Mouse (Mus musculus): ENCODE results near the gene Rnf19b.

The Rnf19b gene

GRCm38 (mm10) chr4:129034706-129035660 lies 23.1 kb upstream of the Rnf19b start:
- no peak for DNase-seq (ENCODE audit: low read depth, low spot score)

GRCm38 (mm10) chr4:129035851-129036445 lies 22.1 kb upstream of the Rnf19b start:
- no peak for DNase-seq (ENCODE audit: low read depth, low spot score)

- DNase-seq (ENCODE audit: low read depth, low spot score), result no peak
These were observed 10.2 kb upstream of the Rnf19b start for GRCm38 (mm10) chr4:129047721-129048421.

DNA sequence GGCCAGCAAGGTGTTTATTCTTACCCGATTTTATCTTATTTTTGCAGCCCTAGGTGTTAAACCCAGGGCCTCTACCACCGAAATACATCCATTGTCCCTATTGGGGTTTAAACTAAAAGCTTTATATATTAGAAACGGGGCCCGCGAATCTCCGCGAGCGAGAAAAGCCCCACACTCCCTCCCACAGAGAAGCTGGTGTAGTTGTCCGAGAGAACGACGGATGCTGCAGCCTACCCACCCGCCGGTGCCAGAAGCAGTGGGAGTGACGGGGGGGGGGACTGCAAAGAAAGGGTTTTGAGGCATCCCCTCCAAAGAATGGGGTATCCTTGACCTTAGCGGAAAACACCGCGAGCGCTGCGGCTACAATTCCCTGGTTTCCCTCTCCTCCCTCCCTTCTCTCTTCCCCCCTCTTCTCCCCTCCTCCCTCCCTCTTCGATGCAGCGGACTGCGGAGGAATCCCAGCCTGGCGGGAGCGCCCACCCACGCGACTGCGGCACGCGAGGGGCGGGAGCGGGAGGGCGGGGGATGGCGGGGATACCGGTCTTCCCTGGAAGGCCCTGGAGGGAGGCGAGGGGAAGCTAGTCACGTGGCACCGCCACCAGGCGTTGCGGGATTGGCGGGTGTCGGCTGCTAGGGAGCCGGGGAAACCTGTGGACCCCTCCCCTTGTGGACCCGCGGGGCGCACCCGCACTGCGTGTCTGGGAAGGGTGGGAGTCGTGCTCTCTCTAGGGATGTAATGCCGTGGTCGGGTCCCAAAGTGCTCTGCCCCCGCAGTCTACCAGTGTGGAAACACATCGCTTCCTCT lies 9.4 kb upstream of the Rnf19b start:
- no peak for DNase-seq (ENCODE audit: low read depth, low spot score)

GRCm38 (mm10) chr4:129049306-129050011 lies 8.6 kb upstream of the Rnf19b start:
- no peak for DNase-seq (ENCODE audit: low read depth, low spot score)

DNA sequence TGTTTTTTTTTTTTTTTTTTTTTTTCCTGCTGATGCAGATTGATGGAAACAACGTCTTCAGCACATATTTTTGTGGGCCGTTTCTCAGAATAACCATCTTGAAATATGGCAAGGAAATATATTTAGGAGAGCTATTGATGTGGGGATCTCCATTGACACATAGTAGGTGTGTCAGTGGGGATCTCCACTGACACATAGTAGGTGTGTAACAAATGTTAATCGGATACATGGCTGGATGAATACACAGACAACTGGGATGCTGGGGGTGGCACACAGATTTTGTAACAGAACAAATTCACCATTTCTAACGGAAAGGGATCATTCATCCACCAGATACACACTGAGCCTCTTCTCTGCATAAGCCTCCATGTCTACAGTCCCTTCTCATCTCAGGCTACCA lies 7.7 kb upstream of the Rnf19b start:
- no peak for DNase-seq (ENCODE audit: low read depth, low spot score)

DNA sequence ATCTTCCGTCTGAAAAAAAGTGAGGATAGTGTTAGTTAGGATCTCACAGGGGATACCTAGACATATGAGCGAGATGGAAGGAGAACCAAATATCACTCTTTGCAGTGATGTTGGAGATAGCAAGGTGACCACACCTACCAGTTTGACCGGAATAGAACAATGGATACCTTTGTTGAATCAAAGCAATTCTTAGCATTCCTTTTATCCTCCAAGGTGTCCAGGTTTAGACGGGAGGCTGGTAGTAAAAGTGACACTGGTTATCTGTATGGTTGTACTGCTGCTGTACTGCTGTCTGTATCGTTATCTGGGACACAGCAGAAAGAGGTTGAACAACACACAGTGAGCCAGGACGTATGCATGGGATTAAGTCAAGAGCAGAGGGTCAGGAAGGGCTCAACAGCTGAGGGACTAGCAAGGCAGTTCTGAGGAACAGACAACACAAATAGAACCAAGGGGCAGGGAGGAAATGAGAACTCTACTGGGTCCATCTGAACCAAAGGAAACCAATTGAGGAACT lies 7.1 kb upstream of the Rnf19b start:
- no peak for DNase-seq (ENCODE audit: low read depth, low spot score)

DNA sequence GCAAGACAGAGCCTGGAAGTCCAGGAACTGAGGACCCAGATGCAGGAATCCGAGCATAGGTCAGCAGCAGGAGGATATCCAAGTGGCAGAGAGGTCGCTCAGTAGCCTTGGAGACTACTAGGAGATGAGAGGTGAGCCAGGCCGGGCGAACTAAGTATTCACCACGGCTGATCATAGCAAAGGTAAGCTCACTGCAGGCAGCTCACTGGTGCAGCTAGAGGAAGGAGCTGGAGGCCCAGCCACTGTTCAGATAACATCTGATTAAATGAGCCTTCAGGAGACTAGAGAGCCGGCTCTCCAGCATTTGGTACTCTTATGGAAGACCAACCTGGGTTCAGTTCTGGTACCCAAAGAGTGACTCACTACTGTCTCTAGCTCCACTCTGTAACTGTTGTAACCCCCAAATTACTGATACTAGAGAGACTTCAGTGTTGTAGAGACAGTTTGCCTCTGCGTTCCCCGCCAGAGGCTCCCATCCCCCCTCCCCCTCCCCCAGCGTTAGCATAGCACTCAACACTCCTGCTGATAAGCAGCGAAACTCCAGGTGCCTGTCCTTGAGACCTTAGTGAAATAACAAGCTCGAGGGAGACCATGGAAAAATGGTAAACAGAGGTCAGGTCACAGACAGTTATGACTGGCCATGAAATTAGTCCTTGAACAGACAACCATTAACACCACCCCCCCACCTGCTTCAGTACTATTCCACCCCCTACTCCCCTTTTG lies 6.4 kb upstream of the Rnf19b start:
- DNase-seq (ENCODE audit: low read depth, low spot score), result no peak

GRCm38 (mm10) chr4:129054757-129055156 lies 3.3 kb upstream of the Rnf19b start:
- DNase-seq (ENCODE audit: low read depth, low spot score), result no peak

- DNase-seq (ENCODE audit: low read depth, low spot score), result no peak
These were observed 2.5 kb upstream of the Rnf19b start for GRCm38 (mm10) chr4:129055562-129055961.

DNA sequence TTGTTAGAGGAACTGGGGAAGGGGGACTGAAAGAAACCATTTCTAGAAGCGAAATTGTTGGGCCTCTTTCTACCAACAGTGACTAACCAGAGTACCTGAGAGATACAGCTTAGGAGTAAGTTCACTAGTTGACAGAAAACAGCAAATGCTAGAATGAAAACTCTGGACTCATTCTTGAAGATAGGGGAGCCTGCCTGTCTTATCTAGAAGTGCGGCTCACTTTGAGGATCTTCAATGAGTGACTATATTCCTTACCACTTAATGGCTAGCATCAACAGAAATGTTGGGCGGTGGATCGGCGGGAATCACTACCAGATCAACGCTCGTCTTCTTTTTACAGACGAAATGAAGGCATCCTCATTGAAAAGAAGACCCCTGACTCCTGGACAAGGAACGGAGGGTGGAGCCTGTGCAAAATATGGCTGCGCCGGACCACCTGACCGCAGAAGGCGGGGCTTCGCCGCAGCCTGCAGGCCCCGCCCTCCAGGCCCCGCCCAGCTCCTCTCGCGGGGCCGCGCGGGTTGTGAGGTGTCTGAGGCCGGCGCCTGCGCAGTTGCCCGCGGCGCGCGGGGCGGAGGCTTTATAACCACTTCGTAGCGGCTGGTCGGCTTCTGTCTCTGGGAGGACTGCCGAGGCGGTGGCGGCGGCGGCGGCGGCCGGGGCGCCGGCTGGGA lies 401 bp upstream of the Rnf19b start:
- peak; percentile 88 for DNase-seq (ENCODE audit: low read depth, low spot score)

- no peak for DNase-seq (ENCODE audit: low read depth, low spot score)
These were observed 1.1 kb downstream of the Rnf19b start for GRCm38 (mm10) chr4:129059125-129059551.

- DNase-seq (ENCODE audit: low read depth, low spot score), result no peak
These were observed 1.9 kb downstream of the Rnf19b start for GRCm38 (mm10) chr4:129059922-129060321.

- DNase-seq (ENCODE audit: low read depth, low spot score), result no peak
These were observed 3.4 kb downstream of the Rnf19b start for GRCm38 (mm10) chr4:129061486-129061885.

DNA sequence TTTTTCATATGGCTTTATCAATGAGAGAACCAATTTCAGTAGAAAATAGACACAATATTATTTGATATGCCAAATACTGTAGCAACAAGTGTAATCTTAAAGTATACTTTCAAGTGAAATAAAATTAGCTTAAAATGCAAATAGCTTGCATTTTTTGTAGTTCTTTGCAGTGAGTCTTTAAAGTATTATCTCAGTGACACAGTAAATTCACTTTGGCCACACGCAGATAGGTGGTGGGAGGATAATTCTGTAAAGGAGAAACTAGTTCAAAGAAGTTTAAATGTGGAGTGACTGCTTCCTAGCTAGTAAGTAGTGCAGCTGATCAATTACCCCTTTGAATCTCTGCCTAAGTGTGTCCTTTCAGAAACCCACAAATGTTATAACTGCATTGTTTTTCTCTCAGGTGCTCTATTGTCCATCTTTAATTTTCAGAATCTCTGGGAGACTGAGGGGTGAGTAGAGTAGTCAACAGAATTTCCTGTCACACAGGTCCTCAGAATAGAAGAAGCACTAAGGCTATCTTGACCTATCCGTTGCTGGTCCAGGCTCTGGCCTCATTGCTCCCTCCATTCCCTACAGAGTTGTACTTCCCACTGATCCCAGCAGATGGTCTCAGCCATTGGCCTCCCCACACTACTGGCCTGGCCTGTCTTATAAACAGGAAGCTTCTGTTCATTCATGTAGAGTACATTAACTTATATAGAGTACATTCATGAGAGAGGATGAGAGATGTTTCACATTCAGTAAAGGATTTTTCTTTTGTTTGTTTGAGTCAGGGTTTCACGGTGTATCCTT lies 4.4 kb downstream of the Rnf19b start:
- DNase-seq (ENCODE audit: low read depth, low spot score), result no peak

GRCm38 (mm10) chr4:129065688-129066236 lies 7.7 kb downstream of the Rnf19b start:
- no peak for DNase-seq (ENCODE audit: low read depth, low spot score)

DNA sequence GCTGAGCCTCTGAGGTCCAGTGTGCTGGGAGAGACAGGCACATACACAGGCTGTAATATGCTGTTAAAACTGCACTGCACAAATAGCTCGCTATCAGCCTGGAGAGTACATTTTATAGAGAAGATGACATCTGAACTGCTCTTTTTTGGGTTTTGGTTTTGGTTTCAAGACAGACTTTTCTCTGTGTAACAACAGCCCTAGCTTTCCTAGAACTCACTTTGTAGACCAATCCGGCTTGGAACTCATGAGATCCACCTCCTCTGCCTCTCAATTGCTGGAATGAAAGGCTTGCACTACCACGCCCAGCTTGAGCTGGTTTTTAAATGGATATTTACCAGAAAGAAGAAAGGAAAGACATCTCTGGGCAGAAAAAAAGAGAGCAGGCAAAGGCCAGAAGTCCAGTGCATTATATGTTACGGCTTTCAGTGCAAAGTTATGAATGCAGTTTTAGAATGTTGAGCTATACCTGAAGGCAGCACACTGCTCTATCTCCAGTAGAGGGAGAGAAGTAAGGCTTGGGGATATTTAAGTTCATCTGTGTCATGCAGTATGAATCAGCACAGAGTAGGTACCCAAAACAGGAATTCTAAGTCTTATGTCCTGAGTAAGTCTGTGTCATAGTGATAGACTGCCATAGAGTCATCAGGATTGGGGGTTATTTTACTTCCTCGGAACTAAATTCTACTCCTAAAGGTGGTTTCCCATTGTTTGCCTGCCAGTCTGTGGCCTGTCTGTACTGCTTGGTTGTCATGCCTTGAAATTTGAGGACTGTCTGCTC lies 9.8 kb downstream of the Rnf19b start:
- DNase-seq (ENCODE audit: low read depth, low spot score), result no peak
